Mouse (Mus musculus) right cerebral cortex, adult 2 months (tissue): ENCODE measurements around the gene Zranb3.
"Not testable (repeated sequence)": the region's sequence is repeated elsewhere in the genome, so short reads cannot be mapped to it uniquely, and the experiment has no call there.

Source experiments
- DNase-seq, 2 experiments: peaks; one replicate each; pipeline ENCODE4 v3.0.0; 2021 to 2022; ENCODE audit warnings: low spot score in 2 of 2

Gene Zranb3

GRCm38 (mm10) chr1:128060655-128061344 is 42.0 kb downstream of the Zranb3 start:
- no peak for DNase-seq

GRCm38 (mm10) chr1:128058625-128059024 is 44.2 kb downstream of the Zranb3 start:
- DNase-seq: no peak

- DNase-seq: no peak
Measured at GRCm38 (mm10) chr1:128057269-128057668, 45.6 kb downstream of the Zranb3 start.

- no peak for DNase-seq
Measured at GRCm38 (mm10) chr1:128046920-128047319, 55.9 kb downstream of the Zranb3 start.

GRCm38 (mm10) chr1:128046455-128046854 is 56.4 kb downstream of the Zranb3 start:
- DNase-seq: no peak

GRCm38 (mm10) chr1:128044181-128044580 is 58.7 kb downstream of the Zranb3 start:
- DNase-seq: no peak

GRCm38 (mm10) chr1:128036296-128036695 is 66.6 kb downstream of the Zranb3 start:
- DNase-seq: no peak

- peak; percentile 42 to 58 for DNase-seq
Measured at GRCm38 (mm10) chr1:128032123-128032522, 70.7 kb downstream of the Zranb3 start.

- no peak for DNase-seq
Measured at GRCm38 (mm10) chr1:128031524-128031923, 71.3 kb downstream of the Zranb3 start.

- DNase-seq: no peak
Measured at GRCm38 (mm10) chr1:128024363-128025114, 78.3 kb downstream of the Zranb3 start.

- no peak for DNase-seq
Measured at GRCm38 (mm10) chr1:128020001-128020770, 82.7 kb downstream of the Zranb3 start.

- no peak for DNase-seq
Measured at GRCm38 (mm10) chr1:128016035-128016492, 86.8 kb downstream of the Zranb3 start.

- DNase-seq: no peak
Measured at GRCm38 (mm10) chr1:128013698-128014386, 89.0 kb downstream of the Zranb3 start.

GRCm38 (mm10) chr1:128009751-128010150 is 93.1 kb downstream of the Zranb3 start:
- DNase-seq: no peak

- DNase-seq: not testable (repeated sequence)
Measured at GRCm38 (mm10) chr1:128006042-128006600, 96.7 kb downstream of the Zranb3 start.

- no peak for DNase-seq
Measured at GRCm38 (mm10) chr1:128004371-128004720, 98.5 kb downstream of the Zranb3 start.

- DNase-seq: no peak
Measured at GRCm38 (mm10) chr1:128003712-128004370, 99.0 kb downstream of the Zranb3 start.

- DNase-seq: no peak
Measured at GRCm38 (mm10) chr1:128002159-128002558, 100.7 kb downstream of the Zranb3 start.

- not testable (repeated sequence) for DNase-seq
Measured at GRCm38 (mm10) chr1:128000931-128001330, 101.9 kb downstream of the Zranb3 start.

- peak in 1 of 2 experiments; percentile 37 for DNase-seq
Measured at GRCm38 (mm10) chr1:127993892-127994291, 109.0 kb downstream of the Zranb3 start.
